Mouse (Mus musculus) c-Kit-positive CD71-positive TER-119-negative erythroid progenitor cells, embryonic 14.5 days (primary cell): ENCODE measurements around the gene Cers2.
"Not testable (repeated sequence)": the region's sequence is repeated elsewhere in the genome, so short reads cannot be mapped to it uniquely, and the experiment has no call there.

Experiments used
- DNase-seq: peaks from one replicate; pipeline ENCODE4 v3.0.0-alpha.2; 2013; ENCODE audit warnings: low read depth

The Cers2 gene

DNA sequence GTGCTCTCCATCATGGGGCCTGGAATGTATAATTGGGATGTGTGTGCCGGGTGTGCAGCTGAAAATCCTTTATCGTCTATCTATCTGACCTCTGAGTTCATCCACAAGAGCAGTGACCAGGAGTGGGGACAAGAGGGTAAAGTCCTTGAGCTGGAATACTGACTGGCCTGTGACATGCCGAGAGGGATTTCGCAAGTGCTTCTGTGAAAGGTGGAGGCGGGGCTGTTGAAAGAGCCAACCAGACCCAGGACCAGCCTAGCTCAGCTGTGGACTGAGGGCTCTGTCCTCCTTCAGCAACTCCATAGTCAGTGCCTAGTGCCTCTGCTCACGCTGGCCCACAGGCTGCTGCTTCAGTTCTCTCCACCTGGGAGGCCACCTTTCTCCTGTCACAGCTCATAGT lies 4.0 kb downstream of the Cers2 start:
- no peak for DNase-seq

DNA sequence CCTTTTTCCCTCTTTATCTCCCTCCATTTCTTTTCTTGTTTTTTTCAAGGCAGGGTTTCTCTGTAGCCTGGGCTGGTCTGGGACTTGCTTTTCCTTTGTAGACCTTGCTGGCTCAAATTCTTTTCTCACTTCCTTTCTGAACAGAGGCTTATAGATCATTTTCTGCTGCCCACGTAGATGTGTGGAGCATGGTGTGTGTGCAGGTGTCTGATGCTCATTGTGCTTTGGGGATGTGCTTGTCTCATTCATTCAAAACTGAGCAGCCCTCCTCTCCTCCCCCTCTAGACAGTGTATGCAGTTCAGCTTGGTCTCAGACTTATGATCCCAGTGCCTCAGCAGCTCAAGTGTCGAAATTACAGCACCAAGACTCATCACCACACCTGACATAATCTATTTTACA lies 4.5 kb downstream of the Cers2 start:
- DNase-seq: no peak

DNA sequence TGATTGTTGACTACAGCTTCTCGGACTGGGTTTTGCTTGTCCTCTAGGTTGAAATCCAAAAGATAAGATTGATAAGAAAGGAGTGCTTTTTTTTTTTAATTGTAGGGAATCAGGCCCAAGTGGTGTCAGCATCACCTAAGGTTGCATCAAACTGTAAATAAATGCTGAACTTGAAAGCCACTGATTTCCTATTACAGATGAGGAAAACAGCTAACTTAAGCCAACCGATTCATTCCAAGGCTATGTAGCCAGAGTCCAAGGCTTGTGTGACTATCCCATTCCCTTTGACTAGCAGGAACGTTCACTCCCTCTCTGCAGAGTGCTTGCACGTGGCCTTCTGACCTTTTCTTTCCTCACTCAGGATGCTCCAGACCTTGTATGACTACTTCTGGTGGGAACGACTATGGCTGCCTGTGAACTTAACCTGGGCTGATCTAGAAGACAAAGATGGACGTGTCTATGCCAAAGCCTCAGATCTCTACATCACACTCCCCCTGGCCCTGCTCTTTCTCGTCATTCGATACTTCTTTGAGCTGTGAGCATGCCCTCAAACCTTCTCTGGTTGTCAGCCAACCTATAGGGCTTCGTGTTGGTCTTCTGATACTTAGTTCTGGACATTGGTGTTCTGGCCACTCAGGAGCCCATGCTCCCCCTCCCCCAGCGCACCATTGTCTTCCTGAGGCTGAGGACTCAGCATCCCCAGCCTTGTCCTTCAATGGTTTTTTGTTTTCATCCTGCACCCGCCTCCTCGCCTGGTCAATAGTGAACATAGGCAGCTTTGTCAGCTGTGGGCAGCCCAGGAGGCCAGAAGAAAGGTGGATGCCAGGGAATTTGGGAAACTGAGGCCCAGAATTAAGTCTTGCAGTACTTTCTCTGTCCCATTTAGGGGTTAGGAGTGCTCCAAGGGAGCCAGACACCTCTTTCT lies 5.4 kb downstream of the Cers2 start:
- DNase-seq: no peak

DNA sequence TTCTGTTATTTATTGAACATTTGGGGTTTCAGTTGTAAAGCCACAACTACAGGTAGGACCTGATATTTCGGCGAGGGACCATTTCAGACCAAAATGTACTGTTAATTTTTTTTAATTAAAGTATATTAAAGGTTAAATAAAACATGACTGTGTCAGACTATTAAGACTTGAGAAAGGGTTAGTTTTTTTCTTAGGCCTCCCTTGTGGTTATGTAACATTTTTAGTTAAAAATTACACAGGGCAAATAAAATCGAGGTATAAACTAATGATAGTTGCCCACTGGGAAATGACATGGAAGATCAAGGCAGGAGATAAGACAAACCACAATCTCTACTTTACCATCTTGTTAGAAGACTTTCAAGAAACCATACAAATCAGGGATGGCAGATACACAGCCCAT lies 8.8 kb downstream of the Cers2 start:
- DNase-seq: no peak

DNA sequence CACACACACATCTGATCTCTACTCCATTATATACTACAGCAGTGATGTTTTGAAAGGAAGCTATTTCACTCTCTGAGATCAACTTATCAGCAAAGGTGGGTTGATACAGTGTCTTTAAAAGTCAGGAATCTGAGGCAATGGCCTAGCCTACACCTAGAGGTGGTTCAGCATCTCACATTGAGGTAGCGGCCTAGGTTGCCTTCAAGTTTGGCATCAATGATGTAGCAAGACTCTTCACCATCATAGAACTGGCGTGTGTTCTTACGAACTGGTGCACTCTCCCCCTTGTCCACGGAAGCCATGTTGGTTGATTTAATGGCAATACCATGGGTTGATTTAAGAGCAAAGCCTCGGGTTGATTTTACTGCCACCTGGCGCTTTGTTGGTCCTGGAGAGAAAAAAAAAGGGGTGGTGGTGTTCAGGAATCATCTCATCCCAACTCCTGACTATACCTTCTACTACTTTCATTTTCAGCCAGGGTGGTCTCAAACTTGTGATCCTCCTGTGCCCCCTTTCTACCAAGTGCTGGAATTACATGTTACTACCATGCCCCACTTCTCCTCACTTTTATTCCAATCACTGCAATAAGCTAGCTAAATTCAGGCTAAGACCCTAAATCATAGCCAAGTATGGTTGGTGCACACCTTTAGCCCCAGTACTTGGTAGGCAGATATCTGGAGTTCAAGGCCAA lies 10.0 kb downstream of the Cers2 start:
- no peak for DNase-seq

DNA sequence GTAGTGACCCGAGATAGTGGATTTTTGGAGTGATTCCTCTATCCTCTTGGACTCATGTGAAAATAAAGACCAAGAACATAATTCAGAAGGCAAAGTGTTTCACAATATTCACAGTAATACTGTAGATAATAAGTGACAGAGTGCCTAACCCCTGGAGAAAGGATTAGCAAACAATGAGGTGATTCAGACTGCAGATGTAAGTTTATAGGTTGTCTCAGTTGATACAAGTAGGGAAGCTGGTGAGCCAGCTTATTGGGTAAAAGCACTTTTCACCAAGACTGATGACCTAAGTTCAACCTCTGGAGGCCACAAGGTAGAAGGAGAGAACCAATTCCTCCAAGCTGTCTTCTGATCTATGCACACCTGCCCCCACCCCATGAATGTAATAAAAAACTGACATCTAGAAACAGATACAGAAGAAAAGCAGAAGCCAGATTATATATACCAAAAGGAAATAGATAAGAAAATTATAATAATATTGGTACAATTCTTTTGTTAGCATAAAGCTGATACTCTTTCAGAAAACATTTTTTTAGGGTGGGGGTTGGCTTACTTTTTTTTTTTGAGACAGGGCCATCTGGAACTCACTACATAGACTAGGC lies 14.3 kb downstream of the Cers2 start:
- DNase-seq: no peak

DNA sequence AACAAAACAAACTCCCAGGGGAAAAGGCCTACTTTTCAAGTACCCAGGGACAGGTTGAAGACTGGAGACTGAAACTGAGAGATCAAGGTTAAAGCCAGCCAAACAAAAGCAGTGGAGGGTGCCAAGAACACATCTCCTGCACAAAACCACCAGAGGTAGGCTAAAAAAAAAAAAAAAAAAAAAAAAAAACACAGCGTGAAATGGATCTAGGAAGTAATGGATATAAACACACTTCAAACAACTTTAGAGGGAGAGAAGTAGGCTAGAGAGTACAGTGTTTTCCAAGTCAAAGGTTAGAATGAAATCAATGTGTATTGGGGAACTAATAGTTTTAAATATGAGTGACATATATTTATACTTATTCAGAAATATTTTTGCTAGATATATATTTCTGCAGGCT lies 16.9 kb downstream of the Cers2 start:
- no peak for DNase-seq

DNA sequence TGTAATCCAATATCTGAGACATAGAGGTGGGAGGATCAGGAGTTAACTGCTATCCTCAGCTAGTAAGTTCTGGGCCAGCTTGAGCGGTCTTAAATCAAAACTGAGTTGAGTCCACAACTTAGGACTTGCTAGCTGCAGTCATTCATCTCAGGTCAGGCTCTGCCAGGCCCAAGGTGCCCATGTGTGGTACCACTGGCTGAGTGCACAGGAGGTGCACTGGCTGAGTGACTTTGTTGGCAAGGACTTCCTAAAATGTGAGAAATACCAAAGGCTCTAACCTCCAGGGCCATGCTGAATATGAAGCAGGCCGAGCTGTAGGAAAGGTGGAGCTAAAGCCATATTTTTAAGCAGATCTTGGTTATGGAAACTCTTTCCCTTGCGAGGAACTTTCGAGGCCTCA lies 22.8 kb downstream of the Cers2 start:
- DNase-seq: no peak

DNA sequence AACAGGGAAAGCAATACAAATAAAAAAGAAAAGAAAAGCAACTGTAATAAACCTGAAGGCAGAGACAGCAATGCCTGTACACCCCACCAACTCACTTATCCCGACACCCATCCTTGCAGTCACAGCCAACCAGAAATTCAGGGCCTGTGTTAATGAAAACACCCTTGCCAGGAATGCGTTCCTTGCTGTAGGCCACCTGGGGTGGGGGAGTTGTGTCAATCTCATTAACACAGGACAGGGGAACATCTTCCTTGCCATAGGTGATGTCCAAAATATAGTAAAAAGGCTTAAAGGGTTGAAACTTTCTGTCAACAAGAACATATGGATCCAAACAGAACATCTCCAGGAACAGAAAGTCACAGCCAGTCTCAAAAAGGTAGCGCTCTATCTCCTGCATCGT lies 23.7 kb downstream of the Cers2 start:
- no peak for DNase-seq

DNA sequence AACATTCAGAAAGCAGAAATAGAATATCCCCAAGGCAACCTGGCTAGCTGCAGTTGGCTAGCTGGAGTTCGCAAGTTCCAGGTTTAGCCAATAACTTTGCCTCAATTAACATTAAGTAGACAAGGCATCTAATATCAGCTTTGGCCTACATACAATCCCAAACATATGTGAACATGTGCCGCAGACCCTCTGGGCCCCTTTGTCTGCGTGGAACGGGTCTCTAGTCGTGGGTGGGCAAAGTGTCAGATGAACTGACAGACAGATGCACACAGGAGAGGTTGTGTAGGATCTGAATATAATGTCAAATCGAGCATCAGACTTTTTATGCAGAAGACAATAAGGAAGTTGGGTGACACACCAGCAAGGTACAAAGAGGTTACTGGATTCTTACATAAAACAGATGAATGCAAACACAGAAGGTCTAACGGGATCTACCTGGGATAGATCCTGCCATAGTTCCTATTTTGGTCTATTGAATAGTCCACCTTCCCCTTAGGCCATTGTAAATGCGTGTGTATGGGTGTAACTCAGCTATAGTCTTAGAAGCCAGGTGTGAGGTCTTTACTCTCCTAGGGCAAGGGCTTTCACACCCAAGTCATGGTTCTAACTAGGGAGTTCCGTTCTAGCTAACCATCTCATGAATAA lies 28.9 kb downstream of the Cers2 start:
- not testable (repeated sequence) for DNase-seq

DNA sequence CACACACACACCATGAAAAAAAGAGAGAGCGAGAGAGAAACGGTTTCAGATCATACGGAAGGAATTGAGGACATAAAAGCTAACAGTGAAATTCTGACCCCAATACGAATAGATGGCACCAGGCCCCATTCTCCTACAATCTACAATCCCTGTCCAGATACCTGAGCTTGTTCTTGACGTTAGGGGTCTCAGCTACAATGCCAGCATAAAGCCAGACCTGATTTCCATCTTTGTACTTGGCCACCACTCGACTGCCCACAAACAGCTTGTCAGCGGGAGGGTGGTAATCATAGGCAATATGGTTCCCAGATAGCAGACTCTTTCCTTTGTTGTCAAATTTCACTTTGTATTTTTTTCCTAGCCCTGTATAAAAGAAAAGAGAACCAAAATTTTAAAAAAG lies 31.9 kb downstream of the Cers2 start:
- no peak for DNase-seq

DNA sequence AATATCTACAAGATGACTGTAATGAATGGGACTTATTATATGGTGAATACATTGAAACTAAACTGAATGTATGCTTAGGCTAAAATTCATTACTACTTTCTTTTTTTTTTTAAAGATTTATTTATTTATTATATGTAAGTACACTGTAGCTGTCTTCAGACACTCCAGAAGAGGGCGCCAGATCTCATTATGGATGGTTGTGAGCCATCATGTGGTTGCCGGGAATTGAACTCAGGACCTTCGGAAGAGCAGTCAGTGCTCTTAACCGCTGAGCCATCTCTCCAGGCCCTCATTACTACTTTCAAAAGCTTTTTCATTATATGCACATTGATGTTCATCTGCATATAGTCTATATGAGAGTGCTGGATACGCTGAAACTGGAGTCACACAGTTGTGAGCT lies 33.8 kb downstream of the Cers2 start:
- DNase-seq: not testable (repeated sequence)

DNA sequence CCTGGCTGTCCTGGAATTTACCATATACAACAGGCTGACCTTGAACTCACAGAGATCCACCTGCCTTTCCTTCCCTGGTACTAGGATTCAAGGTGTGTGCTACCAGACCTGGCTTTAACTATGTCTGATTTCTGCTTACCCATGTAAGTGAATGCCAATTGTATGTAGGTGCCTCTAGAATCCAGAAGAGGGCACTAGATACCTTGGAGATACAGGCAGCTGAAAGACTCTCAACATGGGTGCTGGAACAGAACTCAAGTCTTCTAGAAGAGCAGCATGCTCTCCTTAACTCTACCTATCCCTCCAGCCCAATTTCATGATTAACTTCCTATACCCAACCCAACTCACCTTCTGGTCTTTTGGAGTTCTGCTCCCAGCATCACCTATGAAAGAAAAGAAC lies 34.9 kb downstream of the Cers2 start:
- DNase-seq: peak; percentile 48

DNA sequence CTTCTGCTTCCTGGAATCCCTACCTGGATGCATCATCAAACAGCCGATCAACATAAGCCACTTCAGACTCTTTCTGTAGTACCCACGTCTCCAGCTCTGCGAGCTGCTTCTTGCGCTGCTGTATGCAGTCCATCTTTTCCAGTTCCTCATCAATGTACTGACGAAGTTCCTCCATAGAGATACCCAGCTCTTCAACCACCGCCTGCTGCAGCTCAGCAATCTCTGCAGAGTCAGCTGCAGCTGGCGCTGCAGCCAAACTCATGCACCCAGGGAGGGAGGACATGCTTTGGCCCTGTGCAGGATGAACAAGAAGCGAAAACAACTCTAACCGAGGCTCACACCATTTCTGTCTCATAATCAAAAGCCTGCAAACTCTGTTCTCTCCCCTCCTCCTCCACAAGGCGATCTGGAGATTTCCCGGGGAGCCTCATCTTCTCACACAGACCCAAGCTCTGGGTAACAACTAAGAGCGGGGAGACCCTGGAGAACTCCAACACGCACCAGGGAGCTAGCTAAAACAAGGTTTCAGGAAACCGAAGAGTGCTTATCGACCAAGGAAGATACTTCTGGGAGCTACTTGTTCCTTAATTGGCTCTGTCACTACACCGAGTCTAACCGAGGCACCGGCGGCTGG lies 41.4 kb downstream of the Cers2 start:
- not testable (repeated sequence) for DNase-seq

DNA sequence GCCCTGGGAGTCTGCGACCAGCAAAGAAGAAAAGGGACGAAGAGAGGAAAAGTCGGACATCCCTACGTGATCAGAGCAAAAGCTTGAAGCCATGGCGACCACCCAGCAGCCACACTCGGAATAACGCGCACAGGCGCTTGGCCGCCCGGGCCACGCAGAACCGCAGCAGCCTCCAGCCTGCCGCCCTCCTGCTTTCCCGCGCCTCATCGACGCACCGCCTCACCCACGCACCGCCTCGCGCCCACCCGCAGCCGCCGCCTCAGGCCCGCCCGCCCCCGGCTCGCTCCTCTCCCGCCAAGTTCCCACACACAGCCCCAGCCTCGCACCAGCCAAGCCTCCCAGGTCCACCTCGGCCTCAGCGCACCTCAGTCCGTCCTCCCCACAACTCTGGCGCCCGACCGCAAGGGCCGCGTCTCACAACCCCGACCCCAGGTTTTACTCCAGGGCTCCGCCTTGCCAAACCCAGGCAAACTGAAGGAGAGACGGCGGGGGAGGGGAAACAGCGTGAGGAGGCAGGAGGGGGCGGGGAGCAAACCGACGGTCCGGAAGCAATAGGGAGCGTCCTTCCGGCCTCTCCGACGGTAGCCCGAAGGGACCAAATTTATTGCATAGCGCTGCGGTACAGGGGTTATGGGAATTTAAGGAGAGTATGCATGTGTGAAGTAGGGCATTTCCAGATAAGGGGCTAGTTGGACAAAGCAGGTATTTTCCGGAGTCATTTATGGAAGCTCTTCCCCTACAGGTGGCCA lies 42.3 kb downstream of the Cers2 start, which contains the start of gene Setdb1:
Gene Setdb1, minus strand, starts transcription at position 502 of the 749 bp plus-strand sequence.
- DNase-seq: peak; percentile 96

DNA sequence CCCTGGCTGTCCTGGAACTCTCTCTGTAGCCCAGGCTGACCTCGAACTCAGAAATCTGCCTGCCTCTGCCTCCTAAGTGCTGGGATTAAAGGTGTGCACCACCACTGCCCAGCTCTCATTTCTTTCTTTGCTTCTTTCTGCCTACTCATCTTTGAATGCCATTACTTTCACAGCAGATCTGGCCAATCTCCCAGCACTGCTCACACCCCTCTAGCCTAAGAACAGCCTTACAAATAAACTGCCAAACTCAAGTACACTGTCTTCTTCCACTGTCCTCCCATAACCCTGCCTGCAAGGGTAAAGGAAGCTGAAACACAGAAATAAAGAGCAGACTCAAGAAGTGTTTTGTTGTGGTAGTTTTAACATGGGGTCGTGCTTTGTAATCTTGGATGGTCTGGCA lies 43.2 kb downstream of the Cers2 start:
- no peak for DNase-seq

DNA sequence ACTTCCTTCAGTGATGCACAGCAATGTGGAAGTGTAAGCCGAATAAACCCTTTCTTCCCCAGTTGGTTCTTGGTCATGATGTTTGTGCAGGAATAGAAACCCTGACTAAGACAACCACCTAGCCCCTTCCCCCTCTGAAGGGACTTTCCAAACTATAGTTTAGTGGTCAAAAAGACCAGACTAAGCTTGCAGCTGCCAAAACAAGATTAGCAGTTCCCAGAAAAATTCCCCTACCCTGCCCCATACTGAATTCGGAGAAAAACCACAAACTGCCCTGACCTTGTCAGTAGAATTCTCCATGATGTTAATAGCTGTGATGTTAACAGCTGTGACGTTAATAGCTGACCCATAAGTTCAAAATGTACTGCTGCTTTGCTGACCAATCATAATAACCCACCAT lies 45.7 kb downstream of the Cers2 start:
- peak; percentile 71 for DNase-seq

DNA sequence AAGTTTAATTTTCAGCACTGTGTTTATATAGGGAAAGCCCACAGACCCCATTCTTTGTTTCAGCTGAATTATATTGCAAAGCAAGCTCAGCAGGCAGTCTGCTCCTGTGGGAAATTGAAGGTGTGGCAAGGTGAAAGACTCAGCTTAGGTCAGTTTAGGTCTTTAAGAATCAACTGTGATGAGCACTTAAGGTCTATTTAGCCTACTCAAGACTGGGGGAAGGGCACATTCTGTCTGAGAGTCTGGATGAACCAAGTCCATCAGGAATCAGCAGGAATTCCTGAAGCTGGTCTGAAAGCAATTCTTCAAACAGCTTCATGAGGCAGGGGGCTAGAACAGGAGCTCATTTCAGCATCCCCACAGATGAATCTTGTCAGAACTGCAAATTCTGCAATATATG lies 55.5 kb downstream of the Cers2 start:
- no peak for DNase-seq
